Mouse (Mus musculus): ENCODE results near the gene Wipf2.

DNA sequence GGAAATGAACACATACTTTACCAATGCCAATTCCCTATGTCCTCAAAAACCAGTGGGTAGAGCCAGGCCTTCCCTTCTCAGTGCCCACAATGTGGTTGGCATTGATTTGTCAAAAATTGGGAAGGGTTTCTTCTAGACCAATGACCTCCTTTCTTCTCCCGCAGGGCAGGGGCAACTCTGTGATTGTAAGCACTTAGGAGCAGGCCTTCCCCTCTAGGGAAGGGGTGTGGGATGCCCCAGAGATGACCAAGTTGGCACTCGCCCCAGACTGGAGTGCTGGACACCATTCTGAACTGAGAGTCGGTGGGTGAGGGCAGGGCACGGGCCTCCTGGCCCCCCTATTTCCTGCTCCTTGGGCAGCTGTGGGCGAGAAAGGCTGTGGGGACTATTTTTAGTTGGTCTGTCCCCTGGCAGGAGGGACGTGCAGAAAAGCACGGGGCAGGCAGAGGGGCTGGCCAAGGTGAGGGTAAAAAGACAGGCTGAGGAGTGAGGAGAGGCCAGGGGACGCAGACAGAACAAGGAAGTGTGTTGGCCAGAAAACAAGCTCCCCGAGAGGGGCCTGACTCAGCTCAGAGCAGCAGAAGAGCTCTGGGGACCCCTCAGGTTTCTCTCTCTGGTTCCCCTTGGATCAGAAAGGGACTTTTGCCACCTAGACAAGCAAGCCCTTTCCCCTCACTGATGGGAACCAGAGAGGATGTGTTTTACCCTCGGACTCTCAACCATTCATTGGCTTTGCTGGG, 67.5 kb downstream of the Wipf2 start:
- no peak for TF ChIP-seq CTCF (IDR thresholded peaks at IDR 0.05; ENCODE audit: low read depth, low read length)
- no peak for TF ChIP-seq GATA1 (IDR thresholded peaks at IDR 0.05; ENCODE audit: borderline replicate concordance, low read length)
- no peak for TF ChIP-seq TAL1 (conservative IDR thresholded peaks at IDR 0.05; ENCODE audit: low read depth, low read length)

Data from G1E (cell line).